Mouse (Mus musculus): ENCODE results near the gene Caly.

Gene Caly

GRCm38 (mm10) chr7:140042728-140043127, 39.6 kb downstream of the Caly start:
- no peak for DNase-seq (ENCODE audit: low spot score in 2 of 2)

- DNase-seq (ENCODE audit: low spot score in 2 of 2) = peak in 1 of 2 experiments; percentile 58
These were observed 45.2 kb downstream of the Caly start for GRCm38 (mm10) chr7:140037171-140037555.

DNA sequence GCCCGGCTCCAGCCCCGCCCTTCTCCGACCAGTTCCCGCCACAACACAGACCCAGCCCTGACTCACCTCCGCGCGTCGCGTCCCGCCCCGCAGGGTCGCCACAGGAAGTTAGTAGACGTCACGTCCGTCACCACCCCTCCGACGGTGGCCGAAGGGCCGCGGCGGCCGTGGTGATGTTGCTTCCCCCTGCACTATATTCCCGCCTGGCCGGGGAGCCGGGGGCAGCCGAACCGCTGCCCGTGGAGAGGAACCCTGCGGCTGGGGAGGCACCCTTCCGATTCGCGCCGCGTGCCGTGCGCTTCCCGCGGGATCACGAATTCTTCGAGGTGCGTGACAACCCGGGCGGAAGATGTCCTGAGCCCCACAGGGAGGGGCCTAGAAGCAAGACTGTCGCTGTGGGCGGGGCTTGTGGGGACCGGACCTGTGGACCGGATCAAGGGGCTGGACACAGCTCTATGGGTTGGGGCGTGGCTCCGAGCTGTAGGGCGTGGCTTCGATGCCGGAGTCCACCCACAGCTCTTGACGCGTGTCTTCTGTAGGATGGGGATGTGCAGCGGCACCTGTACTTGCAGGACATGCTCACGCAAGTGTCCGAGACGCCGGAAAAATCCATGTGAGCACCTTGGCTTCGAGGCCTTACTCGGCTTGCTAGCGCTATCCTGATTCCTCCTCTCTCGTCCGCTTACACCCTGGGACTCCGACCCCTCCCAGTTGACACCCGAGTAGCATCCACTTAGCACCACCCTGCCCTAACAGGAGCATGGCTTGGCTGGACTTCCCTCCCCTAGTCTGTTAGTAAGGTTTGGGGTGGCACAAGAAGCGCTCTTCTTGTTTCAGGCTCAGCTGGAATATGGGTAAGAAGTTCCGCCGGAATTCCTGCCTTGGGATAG, 45.8 kb downstream of the Caly start, which contains the start of the genes Zfp511 and Tubgcp2:
Gene Zfp511 (plus strand): TSS at position 111 of the 890 bp plus-strand sequence.
Gene Tubgcp2 (minus strand): TSS at position 389 of the 890 bp plus-strand sequence.
- peak; percentile 95 to 97 for DNase-seq (ENCODE audit: low spot score in 2 of 2)

GRCm38 (mm10) chr7:140035456-140035855, 46.9 kb downstream of the Caly start:
- DNase-seq (ENCODE audit: low spot score in 2 of 2) = peak in 1 of 2 experiments; percentile 60

- DNase-seq (ENCODE audit: low spot score in 2 of 2) = peak in 1 of 2 experiments; percentile 57
These were observed 49.0 kb downstream of the Caly start for GRCm38 (mm10) chr7:140033386-140033785.

DNA sequence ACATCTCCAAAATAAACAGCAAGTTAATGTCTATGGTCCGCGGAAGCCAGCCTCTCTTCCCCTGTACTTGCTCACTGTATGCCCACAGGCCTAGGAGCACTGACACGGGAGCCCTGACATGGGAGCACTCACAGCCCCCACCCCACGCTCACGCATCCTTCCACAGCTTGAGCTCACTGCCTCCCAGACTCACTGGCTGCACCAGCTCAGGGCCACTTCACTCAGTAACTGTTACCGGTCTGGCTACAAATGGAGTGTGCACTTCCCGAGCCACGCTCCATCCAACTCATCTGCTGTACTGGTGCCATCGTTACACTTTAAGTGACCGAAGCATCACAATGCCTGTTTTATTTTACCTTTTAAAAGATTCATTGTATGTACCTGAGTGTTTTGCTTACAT, 50.0 kb downstream of the Caly start:
- DNase-seq (ENCODE audit: low spot score in 2 of 2) = peak in 1 of 2 experiments; percentile 55

DNA sequence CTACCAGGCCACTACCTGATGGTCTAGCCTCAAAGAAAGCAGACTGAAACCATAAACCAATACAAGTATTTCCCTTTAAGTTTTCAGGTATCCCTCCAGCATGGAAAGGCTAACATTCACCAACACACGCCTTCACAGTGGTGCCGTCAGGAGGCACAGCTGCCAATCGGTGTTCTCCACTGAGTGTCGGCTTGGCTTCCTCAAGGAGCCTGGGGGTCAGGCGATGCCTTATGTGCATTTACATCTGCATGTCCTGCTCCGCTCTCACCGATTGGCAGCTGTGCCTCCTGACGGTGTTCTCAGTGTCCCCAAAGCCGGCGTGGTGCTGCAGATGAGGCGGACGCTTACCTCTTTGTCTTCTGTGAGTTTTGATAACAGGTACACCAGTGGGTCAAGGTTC, 50.6 kb downstream of the Caly start:
- peak in 1 of 2 experiments; percentile 47 for DNase-seq (ENCODE audit: low spot score in 2 of 2)

All from spleen, postnatal 4 days (tissue).